Mouse (Mus musculus) G1E (cell line): ENCODE data around the gene Grik3.

Experiments used
- CTCF ChIP-seq: IDR thresholded peaks from 2 replicates; pipeline ENCODE4 v1.5.1; 2012; ENCODE audit warnings: low read depth, low read length, inconsistent platforms, mixed read lengths
- GATA1 ChIP-seq: IDR thresholded peaks from 2 replicates; pipeline ENCODE4 v1.6.1; 2012; ENCODE audit warnings: borderline replicate concordance, low read length, inconsistent platforms, mixed read lengths
- GATA2 ChIP-seq: IDR thresholded peaks from 2 replicates; pipeline ENCODE4 v1.6.1; 2012; ENCODE audit warnings: low read depth, low read length, inconsistent platforms, borderline replicate concordance
- POLR2AphosphoS5 ChIP-seq: IDR thresholded peaks from 2 replicates; pipeline ENCODE4 v1.6.1; 2012; ENCODE audit warnings: low read depth, low read length, inconsistent platforms; ENCODE audit not compliant: insufficient replicate concordance
- TAL1 ChIP-seq: conservative IDR thresholded peaks from 2 replicates; pipeline ENCODE4 v1.6.1; 2012; ENCODE audit warnings: low read depth, low read length, inconsistent platforms, mixed read lengths

DNA sequence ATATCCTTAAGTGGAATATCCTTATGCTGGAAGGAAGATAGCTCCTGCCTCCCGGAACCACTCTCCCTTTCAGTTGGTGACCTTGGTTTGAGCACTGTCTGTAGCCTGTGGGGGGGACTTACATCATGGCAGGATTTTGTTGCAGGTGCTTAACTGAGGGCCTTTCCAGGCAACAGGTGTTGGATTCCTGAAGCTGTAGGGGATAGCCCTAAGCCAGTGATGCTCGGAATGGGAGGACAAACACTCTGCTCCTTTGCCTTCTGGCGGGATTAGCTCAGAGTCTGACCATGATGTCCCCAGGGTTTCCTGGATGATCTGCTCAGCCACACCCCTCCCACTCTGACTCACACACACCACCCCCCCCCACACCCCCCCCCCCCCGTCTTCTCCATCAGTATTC, 45.5 kb downstream of the Grik3 start:
- TF ChIP-seq CTCF (no peak), GATA1 (no peak), POLR2AphosphoS5 (no peak), TAL1 (no peak), GATA2 (no peak)
